Mouse (Mus musculus) lung, adult 18-20 months (tissue): ENCODE measurements around the gene Chrnb4.

Experiments
- DNase-seq, 2 experiments: peaks; one replicate each; pipeline ENCODE4 v3.0.0; 2022; ENCODE audit warnings: mixed read lengths in 2 of 2

The Chrnb4 gene

GRCm38 (mm10) chr9:55048211-55048880, at the start of gene Chrnb4:
Gene Chrnb4 (minus strand): TSS chr9:55048779.
- DNase-seq: no peak

- DNase-seq: no peak
Observed at GRCm38 (mm10) chr9:55096870-55097269, 48.3 kb upstream of the Chrnb4 start.

- no peak for DNase-seq
Observed at GRCm38 (mm10) chr9:55096033-55096432, 47.5 kb upstream of the Chrnb4 start.

- no peak for DNase-seq
Observed at GRCm38 (mm10) chr9:55090141-55090540, 41.6 kb upstream of the Chrnb4 start.

GRCm38 (mm10) chr9:55089226-55089625, 40.6 kb upstream of the Chrnb4 start:
- DNase-seq: no peak

- DNase-seq: no peak
Observed at GRCm38 (mm10) chr9:55083154-55083913, 34.8 kb upstream of the Chrnb4 start.

GRCm38 (mm10) chr9:55067965-55068265, 19.3 kb upstream of the Chrnb4 start:
- no peak for DNase-seq

GRCm38 (mm10) chr9:55067260-55067964, 18.8 kb upstream of the Chrnb4 start:
- no peak for DNase-seq

GRCm38 (mm10) chr9:55065241-55065640, 16.7 kb upstream of the Chrnb4 start:
- no peak for DNase-seq

- no peak for DNase-seq
Observed at GRCm38 (mm10) chr9:55058067-55058466, 9.5 kb upstream of the Chrnb4 start.

- DNase-seq: no peak
Observed at GRCm38 (mm10) chr9:55055386-55055930, 6.9 kb upstream of the Chrnb4 start.

- no peak for DNase-seq
Observed at GRCm38 (mm10) chr9:55046764-55047163, 1.8 kb downstream of the Chrnb4 start.

- DNase-seq: no peak
Observed at GRCm38 (mm10) chr9:55045001-55045400, 3.6 kb downstream of the Chrnb4 start.

- DNase-seq: no peak
Observed at GRCm38 (mm10) chr9:55043688-55044087, 4.9 kb downstream of the Chrnb4 start.

- DNase-seq: no peak
Observed at GRCm38 (mm10) chr9:55041389-55041788, 7.2 kb downstream of the Chrnb4 start.

- DNase-seq: no peak
Observed at GRCm38 (mm10) chr9:55039983-55040382, 8.6 kb downstream of the Chrnb4 start.

GRCm38 (mm10) chr9:55038948-55039347, 9.6 kb downstream of the Chrnb4 start:
- no peak for DNase-seq

- no peak for DNase-seq
Observed at GRCm38 (mm10) chr9:55031435-55032167, 17.0 kb downstream of the Chrnb4 start.

- DNase-seq: no peak
Observed at GRCm38 (mm10) chr9:55026275-55026663, 22.3 kb downstream of the Chrnb4 start, which contains the start of gene Chrna3. Gene Chrna3 (minus strand): TSS chr9:55026562.

GRCm38 (mm10) chr9:55025534-55026274, 22.9 kb downstream of the Chrnb4 start:
- no peak for DNase-seq

- DNase-seq: peak; percentile 65 to 77
Observed at GRCm38 (mm10) chr9:55023902-55024583, 24.5 kb downstream of the Chrnb4 start.
